Mouse (Mus musculus) midbrain, embryonic 12.5 days (tissue): ENCODE data around the gene Aoc1. TPM values are rescaled to one million over a fixed set of nuclear protein-coding genes. Genes with fewer than 3 reads are reported as not detected.

Source experiments
- ATAC-seq: fragments of 200-750 bp; cut with Nextera tagmentation; 2 replicates; pipeline ENCODE4 v1.8.0; 2017; ENCODE audit warnings: low read depth, moderate TSS enrichment, moderate library complexity; ENCODE audit not compliant: low FRiP score
- H3K27ac ChIP-seq: fragments of 300-500 bp; sonication (generic); replicated peaks from 2 replicates; pipeline ENCODE4 v1.5.1; 2016; ENCODE audit warnings: mild to moderate bottlenecking
- H3K27me3 ChIP-seq: fragments of 300-500 bp; sonication (generic); 2 replicates; pipeline ENCODE4 v1.6.1; 2016; ENCODE audit warnings: mild to moderate bottlenecking
- H3K36me3 ChIP-seq: fragments of 300-500 bp; sonication (generic); 2 replicates; pipeline ENCODE4 v1.6.1; 2016
- H3K4me1 ChIP-seq: fragments of 300-500 bp; sonication (generic); 2 replicates; pipeline ENCODE4 v1.6.1; 2016
- H3K4me2 ChIP-seq: fragments of 300-500 bp; sonication (generic); replicated peaks from 2 replicates; pipeline ENCODE4 v1.6.1; 2016; ENCODE audit warnings: mild to moderate bottlenecking, moderate library complexity
- H3K4me3 ChIP-seq: fragments of 300-500 bp; sonication (generic); 2 replicates; pipeline ENCODE4 v1.5.1; 2016; ENCODE audit warnings: mild to moderate bottlenecking
- H3K9ac ChIP-seq: fragments of 300-500 bp; sonication (generic); replicated peaks from 2 replicates; pipeline ENCODE4 v1.6.1; 2016; ENCODE audit warnings: mild to moderate bottlenecking, moderate library complexity
- H3K9me3 ChIP-seq: fragments of 300-500 bp; sonication (generic); 2 replicates; pipeline ENCODE4 v1.6.1; 2016; ENCODE audit warnings: mild to moderate bottlenecking
- WGBS: fragments of 180-500 bp; shearing (Covaris S2); methylation state at CpG from one replicate; pipeline ENCODE4 v1.1.7; 2016; 5-methylcytosine and 5-hydroxymethylcytosine counted together
- polyA plus RNA-seq: library from polyadenylated mRNA; unstranded; fragments of >200 nt; fragmentation: Nextera tagmentation; extraction: Ambion mirVana; gene quantifications from 2 replicates; pipeline ENCODE4 v1.2.1, GENCODE M21; 2016

The Aoc1 gene
- polyA plus RNA-seq, 1 experiment from 2014 or later = not detected

DNA sequence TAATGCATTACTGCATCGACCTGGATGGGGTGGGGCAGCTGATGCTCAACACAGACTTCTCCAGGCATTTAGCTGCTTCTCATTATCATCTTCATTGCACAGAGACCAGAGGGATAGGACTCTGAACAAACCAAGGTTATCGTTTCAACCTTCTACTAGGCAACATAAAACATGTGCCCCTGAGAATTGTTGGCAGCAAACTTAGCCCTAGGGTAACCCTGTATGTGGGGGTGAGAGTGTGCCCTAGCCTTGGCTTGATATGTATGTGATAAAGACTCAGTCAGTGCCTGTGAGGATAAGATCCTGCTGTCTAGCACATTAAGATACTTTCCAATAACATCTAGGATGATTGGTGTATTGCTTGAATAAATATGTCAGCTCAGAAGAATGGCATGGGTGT lies 76.9 kb downstream of the Aoc1 start:
- Histone ChIP-seq H3K4me3 (no peak overlapping the region), H3K27me3 (no peaks in the 10 kb centered on the region), H3K36me3 (no peaks in the 10 kb centered on the region), H3K4me2 (no peak overlapping the region), H3K4me1 (no peaks in the 10 kb centered on the region), H3K9ac (no peak overlapping the region), H3K9me3 (no peaks in the 10 kb centered on the region), H3K27ac (no peak overlapping the region)
- 74% methylated on average over 2 of the region's 2 CpGs for WGBS
- no peak for ATAC-seq

DNA sequence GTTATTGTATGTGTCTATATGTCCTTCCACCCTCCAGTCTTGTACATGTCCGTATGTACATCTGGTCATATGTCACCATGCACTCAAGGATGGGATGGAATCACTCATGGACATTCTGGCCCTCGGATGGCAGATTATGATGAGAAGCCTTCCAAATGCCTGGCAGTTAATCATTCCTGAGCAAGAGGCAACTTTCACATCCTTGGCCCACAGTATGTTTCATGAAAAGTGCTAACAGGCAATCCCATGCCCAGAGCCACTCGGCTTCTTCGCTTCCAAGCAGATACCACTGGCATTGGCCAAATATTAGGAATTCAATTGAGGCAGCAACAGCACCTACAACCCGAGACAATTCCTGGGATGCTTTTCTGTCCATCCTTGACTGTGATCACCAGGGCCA lies 78.0 kb downstream of the Aoc1 start:
- Histone ChIP-seq H3K27ac (no peak overlapping the region), H3K4me1 (no peaks in the 10 kb centered on the region)
- WGBS = 84% methylated on average over 5 of the region's 5 CpGs

DNA sequence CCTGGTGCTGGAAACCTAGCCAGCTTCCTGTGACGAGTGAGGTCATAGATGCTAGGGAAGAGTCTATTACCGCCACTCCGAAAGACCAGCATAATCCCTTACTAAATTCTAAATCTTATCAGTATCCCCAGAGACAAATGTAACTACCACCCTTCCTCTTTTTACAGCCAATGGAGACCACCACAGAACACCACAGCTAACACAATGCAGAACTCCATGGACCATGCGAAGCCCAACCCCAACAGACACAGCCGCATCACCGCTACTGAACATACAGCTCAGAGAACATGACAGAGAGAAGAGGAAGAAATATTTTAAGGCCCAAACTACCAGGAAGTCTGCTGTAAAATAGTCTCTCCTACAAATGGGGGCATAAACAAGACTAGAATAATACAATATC lies 78.9 kb downstream of the Aoc1 start:
- Histone ChIP-seq H3K4me3 (no peak overlapping the region), H3K4me1 (no peaks in the 10 kb centered on the region), H3K4me2 (no peak overlapping the region), H3K9me3 (no peaks in the 10 kb centered on the region), H3K36me3 (no peaks in the 10 kb centered on the region), H3K27ac (no peak overlapping the region), H3K27me3 (no peaks in the 10 kb centered on the region), H3K9ac (no peak overlapping the region)
- ATAC-seq = no peak
- WGBS = 92% methylated on average over 6 of the region's 6 CpGs

More for the DNA sequence above, 78.0 kb downstream of the Aoc1 start:
- no peaks in the 10 kb centered on the region for H3K27me3 ChIP-seq
- no peak overlapping the region for H3K4me3 ChIP-seq
- no peak overlapping the region for H3K9ac ChIP-seq
- no peak overlapping the region for H3K4me2 ChIP-seq
- no peaks in the 10 kb centered on the region for H3K9me3 ChIP-seq
- no peak for ATAC-seq
- H3K36me3 ChIP-seq = no peaks in the 10 kb centered on the region

DNA sequence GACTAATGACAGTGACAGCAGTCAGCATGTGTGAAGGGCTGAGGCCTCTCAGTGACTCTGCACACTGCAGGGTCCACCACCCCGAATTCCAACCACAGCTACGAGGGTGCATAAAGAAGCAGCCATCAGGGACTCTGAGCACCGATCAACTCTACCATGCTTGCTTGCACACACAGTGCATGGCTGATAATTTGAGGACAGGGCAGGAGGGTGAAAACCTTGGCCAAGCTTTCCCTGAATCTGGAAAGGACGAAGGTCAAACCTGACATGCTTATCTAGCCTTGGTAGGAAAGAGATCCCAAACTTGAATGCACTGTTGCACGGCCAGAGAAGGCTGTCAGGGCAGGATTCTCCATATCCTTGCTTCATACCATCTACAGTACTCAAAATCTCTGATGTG lies 80.5 kb downstream of the Aoc1 start:
- Histone ChIP-seq H3K27ac (no peak overlapping the region), H3K9me3 (no peaks in the 10 kb centered on the region), H3K4me1 (no peaks in the 10 kb centered on the region), H3K36me3 (no peaks in the 10 kb centered on the region), H3K4me3 (no peak overlapping the region), H3K9ac (no peak overlapping the region), H3K4me2 (no peak overlapping the region), H3K27me3 (no peaks in the 10 kb centered on the region)
- WGBS = 88% methylated on average over 5 of the region's 5 CpGs
- ATAC-seq = no peak

DNA sequence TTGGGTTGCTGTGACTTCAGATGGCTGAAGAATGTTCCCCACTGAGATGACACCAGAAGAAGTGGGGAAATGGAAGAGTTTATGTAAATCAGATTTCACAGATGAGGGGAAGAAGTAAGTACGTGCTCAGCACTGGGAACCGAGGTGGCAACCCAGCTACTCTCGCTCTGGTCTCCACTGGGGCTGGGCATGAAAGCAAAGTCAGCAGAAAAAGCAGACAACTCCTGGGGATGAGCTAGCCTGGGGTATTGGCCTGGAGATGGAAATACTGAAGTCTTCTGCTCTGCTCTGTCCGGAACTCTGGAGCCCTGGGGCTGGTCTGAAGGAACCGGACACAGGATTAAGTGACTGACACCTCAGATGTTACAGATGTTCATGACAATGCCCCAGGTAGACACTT lies 81.5 kb downstream of the Aoc1 start:
- no peak for ATAC-seq
- H3K27me3 ChIP-seq = no peaks in the 10 kb centered on the region
- H3K4me3 ChIP-seq = no peak overlapping the region
- no peak overlapping the region for H3K27ac ChIP-seq
- H3K4me2 ChIP-seq = no peak overlapping the region
- no peaks in the 10 kb centered on the region for H3K36me3 ChIP-seq
- no peaks in the 10 kb centered on the region for H3K9me3 ChIP-seq
- 81% methylated on average over 5 of the region's 5 CpGs for WGBS
- no peak overlapping the region for H3K9ac ChIP-seq
- H3K4me1 ChIP-seq = no peaks in the 10 kb centered on the region

DNA sequence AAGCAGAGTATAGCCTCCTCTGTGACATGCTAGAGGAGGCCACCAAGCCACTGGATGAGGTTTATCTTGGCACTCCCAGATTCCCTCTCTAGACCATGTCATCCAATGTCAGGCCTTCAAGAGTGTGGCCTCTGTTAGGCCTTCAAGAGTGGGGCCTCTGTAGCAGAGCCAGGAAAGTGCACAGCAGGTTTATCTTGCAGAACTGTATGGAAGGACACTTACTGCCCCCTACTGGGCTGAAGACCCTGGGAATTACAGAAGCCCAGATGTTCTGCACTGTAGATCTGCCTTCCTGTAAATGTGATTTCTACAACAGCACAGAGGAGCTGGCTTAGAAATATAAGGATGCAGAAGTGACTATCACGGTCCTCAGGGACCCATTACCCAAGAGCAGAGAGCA lies 82.2 kb downstream of the Aoc1 start:
- 56% methylated on average over 1 of the region's 1 CpGs for WGBS
- ATAC-seq = no peak
- H3K9me3 ChIP-seq = no peaks in the 10 kb centered on the region
- H3K27me3 ChIP-seq = no peaks in the 10 kb centered on the region
- H3K9ac ChIP-seq = no peak overlapping the region
- no peaks in the 10 kb centered on the region for H3K36me3 ChIP-seq
- no peak overlapping the region for H3K4me2 ChIP-seq
- no peak overlapping the region for H3K4me3 ChIP-seq
- no peaks in the 10 kb centered on the region for H3K4me1 ChIP-seq
- no peak overlapping the region for H3K27ac ChIP-seq

DNA sequence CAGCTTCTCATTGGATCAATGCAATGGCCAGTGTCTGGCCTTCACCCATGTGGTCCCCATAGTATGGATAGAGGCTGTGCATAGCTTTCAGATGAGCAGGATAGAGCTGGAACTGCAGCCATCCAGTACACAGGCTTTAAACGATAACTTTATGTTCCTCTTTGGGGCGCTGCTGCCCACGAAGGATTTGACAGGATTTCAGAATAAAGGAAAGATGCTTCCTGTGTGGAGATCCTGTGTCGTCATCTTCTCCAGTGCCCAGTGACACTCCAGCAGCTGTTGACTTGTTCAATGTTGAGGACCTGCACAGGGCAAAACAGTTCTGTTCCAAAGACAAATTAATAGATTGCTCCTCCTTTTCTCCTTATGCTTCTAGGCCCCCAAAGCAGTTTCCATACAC lies 84.1 kb downstream of the Aoc1 start:
- 87% methylated on average over 4 of the region's 4 CpGs for WGBS
- H3K4me3 ChIP-seq = no peak overlapping the region

DNA sequence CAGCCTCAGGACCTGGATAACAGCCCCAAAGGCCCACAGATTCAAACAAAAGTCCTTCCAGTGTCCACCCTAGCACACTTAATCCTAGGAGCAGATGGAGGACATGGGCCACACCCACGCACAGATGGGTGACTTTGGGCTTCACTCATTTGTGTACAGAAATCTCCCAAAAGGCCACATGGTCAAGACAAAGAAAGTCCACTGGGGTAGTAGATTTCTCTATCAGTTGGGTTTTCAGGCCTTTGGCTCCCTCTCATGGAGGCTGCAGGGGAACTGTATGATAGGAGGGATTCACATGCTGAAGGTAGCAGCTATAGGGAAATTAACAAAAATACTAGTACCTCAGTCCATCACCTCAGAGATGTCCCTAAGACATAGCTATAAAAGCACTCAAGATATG lies 85.4 kb downstream of the Aoc1 start:
- Histone ChIP-seq H3K4me1 (no peaks in the 10 kb centered on the region), H3K27ac (no peak overlapping the region), H3K36me3 (no peaks in the 10 kb centered on the region), H3K4me2 (no peak overlapping the region), H3K4me3 (no peak overlapping the region), H3K27me3 (no peaks in the 10 kb centered on the region), H3K9ac (no peak overlapping the region), H3K9me3 (no peaks in the 10 kb centered on the region)
- 58% methylated on average over 1 of the region's 1 CpGs for WGBS
- 0 out of 2 replicates have a peak, but pooled peaks have one; percentile 19 for ATAC-seq

More for the DNA sequence above, 84.1 kb downstream of the Aoc1 start:
- H3K36me3 ChIP-seq = no peaks in the 10 kb centered on the region
- no peak overlapping the region for H3K4me2 ChIP-seq
- H3K9ac ChIP-seq = no peak overlapping the region
- H3K9me3 ChIP-seq = no peaks in the 10 kb centered on the region
- no peak for ATAC-seq
- no peaks in the 10 kb centered on the region for H3K4me1 ChIP-seq
- no peak overlapping the region for H3K27ac ChIP-seq
- H3K27me3 ChIP-seq = no peaks in the 10 kb centered on the region

Other genes with a start within 250 kb of the Aoc1 start
- gene AI854703, start 246.1 kb upstream of the Aoc1 start, polyA plus RNA-seq = 1.4 and 1.5 TPM in 2 replicates
- 0.45 and 0.77 TPM in 2 replicates for gene Gimap8, start 225.7 kb upstream of the Aoc1 start, polyA plus RNA-seq
- 1.7 and 2.6 TPM in 2 replicates for gene Gimap9, start 196.8 kb upstream of the Aoc1 start, polyA plus RNA-seq
- gene Gimap4, start 188.3 kb upstream of the Aoc1 start, polyA plus RNA-seq = 2.3 and 3.0 TPM in 2 replicates
- gene Gimap6, start 164.7 kb upstream of the Aoc1 start, polyA plus RNA-seq = 5.7 and 6.9 TPM in 2 replicates
- not detected in 2 replicates for gene Gm28053, start 154.3 kb upstream of the Aoc1 start, polyA plus RNA-seq
- gene Gimap7, start 154.3 kb upstream of the Aoc1 start, polyA plus RNA-seq = not detected in 2 replicates
- gene Gimap1, start 133.8 kb upstream of the Aoc1 start, polyA plus RNA-seq = 5.0 and 5.5 TPM in 2 replicates
- gene Gimap5, start 126.7 kb upstream of the Aoc1 start, polyA plus RNA-seq = 0.87 and 0.97 TPM in 2 replicates
- not detected in 2 replicates for gene Gimap3, start 102.0 kb upstream of the Aoc1 start, polyA plus RNA-seq
- gene Tmem176a, start 32.0 kb upstream of the Aoc1 start, polyA plus RNA-seq = 18.5 and 18.6 TPM in 2 replicates
- gene Tmem176b, start 31.4 kb upstream of the Aoc1 start, polyA plus RNA-seq = 64.5 and 86.7 TPM in 2 replicates
- not detected in 2 replicates for gene 1600015I10Rik, start 57.0 kb downstream of the Aoc1 start, polyA plus RNA-seq
- not detected in 2 replicates for gene Doxl2, start 102.1 kb downstream of the Aoc1 start, polyA plus RNA-seq
- not detected in 2 replicates for gene Svs1, start 114.0 kb downstream of the Aoc1 start, polyA plus RNA-seq
- gene Gpnmb, start 163.7 kb downstream of the Aoc1 start, polyA plus RNA-seq = 0.20 and 0.30 TPM in 2 replicates
- gene Malsu1, start 200.9 kb downstream of the Aoc1 start, polyA plus RNA-seq = 60.9 and 67.0 TPM in 2 replicates